ENCODE assay signal across 28 mouse cellular contexts in the genomic region with DNA sequence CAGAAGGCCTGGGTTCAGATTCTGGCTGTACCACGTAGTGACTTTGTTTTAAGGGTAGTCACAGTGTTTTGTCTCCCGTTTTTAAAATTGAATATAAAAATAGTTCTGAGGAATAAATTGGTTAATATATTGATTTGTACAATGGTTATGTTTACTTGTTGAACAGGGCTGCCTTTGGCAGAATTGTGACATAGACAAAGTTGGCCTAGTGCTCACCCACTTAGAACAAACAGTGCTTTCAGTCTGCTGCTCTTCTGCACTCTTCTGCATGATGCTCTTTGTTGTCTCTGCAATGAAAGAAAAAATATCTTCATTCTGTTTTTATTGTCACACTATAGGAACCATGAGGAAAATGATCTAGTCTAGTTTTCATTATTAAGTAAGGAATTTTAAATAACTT. TPM values are rescaled to one million over a fixed set of nuclear protein-coding genes. Genes with fewer than 3 reads are reported as not detected.
DNase-seq lines count a peak whose midpoint lies in the region; ATAC-seq and TF ChIP-seq lines count a peak whose summit lies in the region.
"Had no signal": no experiment of that assay in that cellular context is flagged by ENCODE, and none has a peak within 500 bp of the region (broad histone marks: within the 10 kb centered on the region; RNA-seq: fewer than 3 reads in every experiment).

No protein-coding gene starts in this region.

- peaks cover 0 to 5% of the 10 kb centered on the region in 2 experiments; a peak in 2 of 4 replicates for H3K4me1 ChIP-seq in liver, embryonic 14.5 days (replicated peaks; ENCODE audit: control insufficient read depth in 2 of 2, insufficient read depth in 2 of 2, low read length in 1 of 2)
- H3K4me1 ChIP-seq in liver, embryonic 11.5 days (replicated peaks; ENCODE audit: control insufficient read depth, insufficient read depth, low read length): 0 out of 2 replicates have a peak, but pooled peaks cover 3% of the 10 kb centered on the region
- peaks cover 3% of the 10 kb centered on the region; the same call in 1 of the 2 replicates for H3K4me1 ChIP-seq in liver, embryonic 16.5 days (ENCODE audit: control insufficient read depth, low read depth, low read length)
- H3K4me1 ChIP-seq: embryonic facial prominence, embryonic 12.5 days; embryonic facial prominence, embryonic 15.5 days; hindbrain, embryonic 10.5 days; hindbrain, embryonic 13.5 days had no signal

- H3K9me3 ChIP-seq in liver, embryonic 14.5 days (ENCODE audit: control insufficient read depth, low read length): no peaks in the 10 kb centered on the region
- H3K9me3 ChIP-seq in liver, embryonic 11.5 days (ENCODE audit: control insufficient read depth, low read length): no peaks in the 10 kb centered on the region
- no peaks in the 10 kb centered on the region for H3K9me3 ChIP-seq in liver, embryonic 16.5 days (replicated peaks; ENCODE audit: control insufficient read depth, low read length)
- H3K9me3 ChIP-seq: embryonic facial prominence, embryonic 12.5 days; embryonic facial prominence, embryonic 15.5 days; G1E; heart, embryonic 12.5 days; heart, embryonic 15.5 days; hindbrain, embryonic 10.5 days; hindbrain, embryonic 13.5 days had no signal

- TF ChIP-seq EP300 in liver, embryonic 14.5 days (IDR thresholded peaks at IDR 0.05; ENCODE audit: low read depth): no peak

- no peaks in the 10 kb centered on the region for H3K27me3 ChIP-seq in liver, embryonic 14.5 days (ENCODE audit: control insufficient read depth, insufficient read depth, low read length)
- H3K27me3 ChIP-seq in liver, embryonic 11.5 days (replicated peaks; ENCODE audit: control insufficient read depth, insufficient read depth, low read length): no peaks in the 10 kb centered on the region
- H3K27me3 ChIP-seq in liver, embryonic 16.5 days (ENCODE audit: control insufficient read depth, insufficient read depth, low read depth, low read length): no peaks in the 10 kb centered on the region
- H3K27me3 ChIP-seq: CH12.LX; embryonic facial prominence, embryonic 12.5 days; embryonic facial prominence, embryonic 15.5 days; heart, embryonic 12.5 days; heart, embryonic 15.5 days; hindbrain, embryonic 13.5 days; Patski had no signal

- H3K9ac ChIP-seq in liver, embryonic 14.5 days (replicated peaks): no peak overlapping the region
- H3K9ac ChIP-seq in liver, embryonic 11.5 days (ENCODE audit: low read depth, low read length): no peak overlapping the region
- no peak overlapping the region for H3K9ac ChIP-seq in liver, embryonic 16.5 days (ENCODE audit: low read depth, low read length)
- H3K9ac ChIP-seq: embryonic facial prominence, embryonic 12.5 days; embryonic facial prominence, embryonic 15.5 days; heart, embryonic 12.5 days; heart, embryonic 15.5 days; hindbrain, embryonic 13.5 days had no signal

- TF ChIP-seq CTCF in layer of hippocampus, adult 2 months (conservative IDR thresholded peaks at IDR 0.05): no peak
- no peak for TF ChIP-seq CTCF in liver, embryonic 14.5 days (IDR thresholded peaks at IDR 0.05; ENCODE audit: low read depth)

- DNase-seq in layer of hippocampus, adult 2 months (ENCODE audit: low spot score in 2 of 2): no peak
- no peak for DNase-seq in layer of hippocampus, adult 9-10 months (ENCODE audit: low spot score)
- no peak for DNase-seq in liver, embryonic 14.5 days (ENCODE audit: low read depth in 3 of 3, low spot score in 3 of 3)
- no peak for DNase-seq in liver, embryonic 11.5 days (ENCODE audit: low spot score)
- no peak for DNase-seq in spleen, adult 12 weeks (ENCODE audit: low spot score)
- DNase-seq: adrenal gland, postnatal 10 days; adrenal gland, postnatal 36 days; B cell, adult 2 months; cerebellum, adult 11 months; cerebellum, adult 2 months; cerebellum, adult 9-11 months; cerebellum, postnatal 25 days; gastrocnemius, postnatal 25 days; heart, adult 18-20 months; heart, postnatal 10 days; heart, postnatal 36 days had no signal

- no peak for ATAC-seq in liver, embryonic 14.5 days (ENCODE audit: insufficient read depth)
- ATAC-seq in liver, embryonic 11.5 days (replicated peaks; ENCODE audit: low FRiP score): no peak
- peak; percentile 77 for ATAC-seq in liver, embryonic 16.5 days (ENCODE audit: low read depth)
- ATAC-seq: forebrain, embryonic 14.5 days; hindbrain, embryonic 16.5 days; Patski had no signal

- 65% methylated on average over 2 of the region's 2 CpGs for whole genome bisulfite sequencing in liver, embryonic 14.5 days (ENCODE audit: insufficient replicate concordance)
- 67% methylated on average over 2 of the region's 2 CpGs for WGBS in liver, embryonic 11.5 days
- 63% methylated on average over 2 of the region's 2 CpGs for WGBS in liver, embryonic 16.5 days (ENCODE audit: insufficient replicate concordance)

- peak overlapping the region; percentile 73 for H3K27ac ChIP-seq in layer of hippocampus, adult 2 months
- H3K27ac ChIP-seq in liver, embryonic 14.5 days: no peak overlapping the region
- H3K27ac ChIP-seq in liver, embryonic 11.5 days (ENCODE audit: low read depth, low read length): no peak overlapping the region
- peak overlapping the region; percentile 37; the same call in 1 of the 2 replicates for H3K27ac ChIP-seq in liver, embryonic 16.5 days (ENCODE audit: low read length)
- H3K27ac ChIP-seq: embryonic facial prominence, embryonic 12.5 days; embryonic facial prominence, embryonic 15.5 days; heart, embryonic 15.5 days; hindbrain, embryonic 10.5 days; hindbrain, embryonic 13.5 days had no signal

- H3K4me3 ChIP-seq in layer of hippocampus, adult 2 months: no peak overlapping the region
- no peak overlapping the region for H3K4me3 ChIP-seq in liver, embryonic 14.5 days (ENCODE audit: insufficient read depth in 1 of 2, low read depth in 2 of 2, low read length in 2 of 2)
- H3K4me3 ChIP-seq in liver, embryonic 11.5 days (ENCODE audit: low read depth, low read length): no peak overlapping the region
- no peak overlapping the region for H3K4me3 ChIP-seq in liver, embryonic 16.5 days (ENCODE audit: low read depth, low read length)
- H3K4me3 ChIP-seq: embryonic facial prominence, embryonic 12.5 days; embryonic facial prominence, embryonic 15.5 days; heart, embryonic 12.5 days; heart, embryonic 15.5 days; hindbrain, embryonic 10.5 days; hindbrain, embryonic 13.5 days had no signal

- H3K36me3 ChIP-seq in liver, embryonic 14.5 days (replicated peaks; ENCODE audit: control insufficient read depth, insufficient read depth, low read depth): no peaks in the 10 kb centered on the region
- no peaks in the 10 kb centered on the region for H3K36me3 ChIP-seq in liver, embryonic 11.5 days (ENCODE audit: control insufficient read depth, insufficient read depth, low read length)
- no peaks in the 10 kb centered on the region for H3K36me3 ChIP-seq in liver, embryonic 16.5 days (ENCODE audit: control insufficient read depth, insufficient read depth)
- H3K36me3 ChIP-seq: embryonic facial prominence, embryonic 12.5 days; embryonic facial prominence, embryonic 15.5 days; G1E; heart, embryonic 12.5 days; heart, embryonic 15.5 days; hindbrain, embryonic 10.5 days; hindbrain, embryonic 13.5 days had no signal

- H3K4me2 ChIP-seq in liver, embryonic 14.5 days (ENCODE audit: low read depth): peak overlapping the region; percentile 9; the same call in 1 of the 2 replicates
- H3K4me2 ChIP-seq in liver, embryonic 11.5 days: no peak overlapping the region
- no peak overlapping the region for H3K4me2 ChIP-seq in liver, embryonic 16.5 days (ENCODE audit: low read depth, low read length)
- H3K4me2 ChIP-seq: embryonic facial prominence, embryonic 12.5 days; embryonic facial prominence, embryonic 15.5 days; heart, embryonic 12.5 days; heart, embryonic 15.5 days; hindbrain, embryonic 13.5 days had no signal

RNA-seq across cellular contexts. Expression of a gene that starts 8.2 kb away (rescaled TPM):
- total RNA-seq in layer of hippocampus, adult 2 months (2021): 10 to 100 TPM; 45.9 to 46.3 TPM
- 3.8 and 6.0 TPM in 2 replicates for polyA plus RNA-seq in liver, embryonic 14.5 days (2012; rRNA removed)
- 7.5 and 7.6 TPM in 2 replicates for polyA plus RNA-seq in liver, embryonic 14.5 days (2014; fragmentation: Nextera tagmentation; extraction: Ambion mirVana)
- 9.6 and 10.9 TPM in 2 replicates for polyA plus RNA-seq in liver, embryonic 11.5 days (2014; fragmentation: Nextera tagmentation; extraction: Ambion mirVana)
- 5.6 and 5.8 TPM in 2 replicates for polyA plus RNA-seq in liver, embryonic 16.5 days (2015; fragmentation: Nextera tagmentation; extraction: Ambion mirVana)

Comparison
In these comparisons a context has a peak if more than half of its experiments do, and no peak if none do; other contexts are left out.
1. H3K27ac ChIP-seq: peak in layer of hippocampus, adult 2 months (single experiment) and liver, embryonic 16.5 days (single experiment); none in liver, embryonic 14.5 days (single experiment) and liver, embryonic 11.5 days (single experiment).